Mouse (Mus musculus) cerebellum, adult 9-10 months (tissue): ENCODE measurements around the gene Cfap57.
"Not testable (repeated sequence)": the region's sequence is repeated elsewhere in the genome, so short reads cannot be mapped to it uniquely, and the experiment has no call there.

ENCODE experiments used
- DNase-seq: peaks from one replicate; pipeline ENCODE4 v3.0.0; 2022

Cfap57 gene

GRCm38 (mm10) chr4:118553039-118553649, 67.4 kb downstream of the Cfap57 start:
- no peak for DNase-seq

- not testable (repeated sequence) for DNase-seq
Measured at GRCm38 (mm10) chr4:118548130-118548480, 72.5 kb downstream of the Cfap57 start.

- DNase-seq = peak; percentile 36
Measured at GRCm38 (mm10) chr4:118547424-118548129, 73.0 kb downstream of the Cfap57 start.

- no peak for DNase-seq
Measured at GRCm38 (mm10) chr4:118544441-118545127, 76.0 kb downstream of the Cfap57 start.

GRCm38 (mm10) chr4:118543592-118544260, 76.9 kb downstream of the Cfap57 start, which contains the start of gene Tmem125:
Tmem125 (minus strand) TSS chr4:118544044.
- DNase-seq = peak; percentile 5

GRCm38 (mm10) chr4:118543158-118543530, 77.4 kb downstream of the Cfap57 start:
- DNase-seq = no peak

- DNase-seq = peak; percentile 3
Measured at GRCm38 (mm10) chr4:118542510-118543157, 77.9 kb downstream of the Cfap57 start.

GRCm38 (mm10) chr4:118539904-118540303, 80.7 kb downstream of the Cfap57 start:
- DNase-seq = no peak

- DNase-seq = no peak
Measured at GRCm38 (mm10) chr4:118537801-118538200, 82.8 kb downstream of the Cfap57 start.

GRCm38 (mm10) chr4:118535610-118536009, 85.0 kb downstream of the Cfap57 start:
- no peak for DNase-seq

- no peak for DNase-seq
Measured at GRCm38 (mm10) chr4:118533605-118534004, 87.0 kb downstream of the Cfap57 start.

- DNase-seq = no peak
Measured at GRCm38 (mm10) chr4:118533156-118533555, 87.4 kb downstream of the Cfap57 start.

- DNase-seq = no peak
Measured at GRCm38 (mm10) chr4:118532663-118533062, 87.9 kb downstream of the Cfap57 start.

- DNase-seq = no peak
Measured at GRCm38 (mm10) chr4:118527720-118528119, 92.9 kb downstream of the Cfap57 start.

GRCm38 (mm10) chr4:118527335-118527681, 93.3 kb downstream of the Cfap57 start:
- DNase-seq = no peak

GRCm38 (mm10) chr4:118526408-118527334, 93.9 kb downstream of the Cfap57 start, which contains the start of gene 2610528J11Rik:
2610528J11Rik (plus strand) TSS chr4:118526999.
- DNase-seq = no peak

- DNase-seq = no peak
Measured at GRCm38 (mm10) chr4:118525779-118526178, 94.8 kb downstream of the Cfap57 start.

GRCm38 (mm10) chr4:118523976-118524375, 96.6 kb downstream of the Cfap57 start:
- no peak for DNase-seq

GRCm38 (mm10) chr4:118522248-118522647, 98.3 kb downstream of the Cfap57 start:
- DNase-seq = no peak

GRCm38 (mm10) chr4:118518208-118518607, 102.4 kb downstream of the Cfap57 start:
- DNase-seq = no peak

- no peak for DNase-seq
Measured at GRCm38 (mm10) chr4:118517497-118518146, 103.0 kb downstream of the Cfap57 start.
